Mouse (Mus musculus): ENCODE results near the gene Six3.

The Six3 gene

DNA sequence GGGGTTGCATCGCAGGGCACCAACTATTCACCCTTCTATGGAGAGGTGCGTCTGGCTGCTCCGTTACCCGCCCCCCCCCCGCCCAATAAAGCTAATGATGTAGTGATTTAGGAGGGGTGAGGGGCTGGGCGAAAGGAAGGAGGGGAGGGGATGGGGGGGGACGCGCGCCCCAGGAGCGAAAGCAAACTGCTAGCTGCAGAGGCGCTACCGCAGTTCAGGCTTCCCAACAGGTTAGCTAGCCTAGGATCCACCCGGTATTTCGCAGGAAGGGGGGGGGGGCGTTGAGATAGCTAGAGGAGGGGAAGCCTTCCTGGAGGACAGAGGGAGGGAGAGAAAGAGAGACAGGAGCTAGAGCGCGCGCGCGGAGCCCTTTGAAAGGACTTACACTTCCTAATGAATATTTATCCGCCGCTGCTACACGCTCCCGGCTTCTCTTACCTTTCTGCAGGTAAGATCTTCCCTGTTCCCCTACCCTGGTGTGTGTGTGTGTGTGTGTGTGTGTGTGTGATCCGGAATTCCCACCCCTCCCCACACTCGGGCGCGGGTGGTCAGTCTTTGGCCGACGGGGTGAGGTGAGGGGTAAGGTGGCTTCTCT lies at the start of gene Six3:
Gene Six3 (plus strand): TSS at position 343 of the 595 bp plus-strand sequence.
- DNase-seq (ENCODE audit: low spot score in 2 of 2), result no peak

DNA sequence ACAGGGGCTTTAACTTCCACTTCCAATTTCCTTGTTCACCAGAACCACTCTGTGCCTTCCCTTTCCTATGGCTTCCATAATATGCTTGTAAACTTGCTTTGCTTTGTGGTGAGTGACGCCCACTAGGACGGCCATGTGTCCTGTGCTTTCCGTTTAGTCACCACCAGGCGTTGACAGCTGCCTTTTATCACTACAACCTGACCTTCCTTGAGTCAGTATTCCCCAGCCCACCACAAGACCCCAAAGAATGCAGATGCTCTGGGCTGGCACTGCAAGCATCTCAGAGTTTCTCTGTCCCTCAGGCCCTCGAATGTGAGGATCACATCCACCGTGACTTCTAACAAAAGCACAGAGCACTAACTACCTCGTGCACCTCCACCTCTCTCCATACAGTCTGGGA lies 49.3 kb upstream of the Six3 start:
- DNase-seq (ENCODE audit: low spot score in 2 of 2), result no peak

DNA sequence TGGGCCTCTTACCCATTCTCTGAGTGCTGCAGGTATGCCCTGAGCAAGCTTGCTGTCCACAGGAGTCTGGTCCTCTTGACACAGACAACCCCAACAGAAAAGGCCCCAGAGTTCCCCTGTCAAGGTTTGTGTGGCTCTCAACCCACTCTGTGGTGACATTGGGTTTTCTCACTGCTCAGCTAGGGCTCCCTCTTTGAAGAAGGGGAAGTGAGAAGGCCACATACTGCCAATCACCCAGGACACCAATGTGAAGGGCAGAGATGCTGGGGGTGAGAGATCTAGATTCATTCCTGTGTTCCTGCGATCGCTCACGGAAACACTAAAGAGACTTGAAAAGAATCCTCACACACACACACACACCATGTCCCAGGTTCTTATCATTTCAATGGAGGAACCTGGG lies 39.4 kb upstream of the Six3 start:
- no peak for DNase-seq (ENCODE audit: low spot score in 2 of 2)

DNA sequence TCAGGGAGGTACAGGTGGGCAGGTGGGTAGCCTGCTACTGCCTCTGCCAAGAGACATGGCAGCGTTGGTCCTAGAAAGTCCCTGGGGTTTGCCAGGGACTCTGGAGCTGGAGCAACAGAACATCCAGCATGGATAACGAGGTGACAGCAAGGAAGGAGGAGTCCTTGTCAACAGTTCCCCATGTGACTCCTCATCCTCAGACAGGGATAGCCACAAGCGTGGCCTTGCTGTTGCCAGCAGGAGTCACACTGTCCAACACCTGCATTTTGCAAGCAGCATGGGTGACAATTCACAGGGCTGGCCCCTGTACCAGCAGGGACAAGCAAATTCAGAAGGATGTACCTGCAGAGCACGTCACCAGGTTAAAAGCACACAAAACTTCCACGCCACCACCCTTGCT lies 35.1 kb upstream of the Six3 start:
- DNase-seq (ENCODE audit: low spot score in 2 of 2), result no peak

DNA sequence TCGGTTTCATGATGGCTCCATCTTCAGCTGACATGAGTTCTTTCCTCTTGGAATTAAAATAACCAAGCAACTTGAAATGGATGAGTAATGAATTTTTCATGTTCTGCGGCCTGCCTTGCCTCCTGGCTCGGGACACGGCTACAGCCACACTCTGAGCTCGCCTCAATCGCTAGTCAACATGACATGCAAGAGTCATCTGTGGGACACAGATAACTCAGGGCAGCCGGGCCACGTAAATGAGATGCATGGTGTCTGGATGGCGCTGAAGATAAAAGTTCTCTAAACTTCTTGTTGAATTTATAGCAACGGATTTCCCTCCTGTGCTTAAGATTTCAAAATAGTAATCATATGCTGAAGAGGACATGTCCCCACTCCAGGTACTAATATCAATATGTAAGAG lies 34.1 kb upstream of the Six3 start:
- no peak for DNase-seq (ENCODE audit: low spot score in 2 of 2)

DNA sequence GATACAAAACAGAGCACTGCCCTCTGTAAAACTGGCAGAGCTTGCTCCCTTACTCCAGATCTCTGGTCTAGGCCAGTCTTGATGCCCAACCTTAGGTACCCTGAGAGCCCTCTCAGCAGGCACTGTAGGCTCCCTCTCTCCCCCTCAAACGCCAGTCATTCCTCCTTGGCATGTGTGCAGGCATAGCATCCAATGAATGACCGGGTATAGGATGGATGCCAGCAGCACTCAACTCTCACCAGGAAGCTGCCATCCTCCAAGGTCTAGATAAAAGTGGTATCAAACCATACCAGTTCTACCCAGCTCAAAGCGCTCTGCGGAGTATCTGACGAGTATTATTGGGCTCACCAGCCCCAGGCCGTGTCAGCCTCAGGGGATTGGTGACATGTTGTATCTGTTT lies 33.2 kb upstream of the Six3 start:
- DNase-seq (ENCODE audit: low spot score in 2 of 2), result no peak

DNA sequence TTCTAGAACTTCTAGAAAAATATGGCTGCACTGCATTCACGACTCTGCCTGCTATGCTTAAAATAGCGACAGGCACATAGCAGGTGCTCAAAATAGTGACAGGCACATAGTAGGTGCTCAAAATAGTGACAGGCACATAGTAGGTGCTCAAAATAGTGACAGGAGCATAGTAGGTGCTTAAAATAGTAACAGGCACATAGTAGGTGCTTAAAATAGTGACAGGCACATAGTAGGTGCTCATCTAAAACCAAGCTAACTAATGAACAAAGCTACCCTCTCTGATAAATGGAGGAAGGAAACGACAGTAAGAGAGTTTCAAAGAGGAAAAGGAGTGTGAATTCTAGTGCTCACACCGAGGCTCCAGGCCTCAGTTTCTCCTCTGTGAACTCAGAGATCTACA lies 29.2 kb upstream of the Six3 start:
- DNase-seq (ENCODE audit: low spot score in 2 of 2), result no peak

DNA sequence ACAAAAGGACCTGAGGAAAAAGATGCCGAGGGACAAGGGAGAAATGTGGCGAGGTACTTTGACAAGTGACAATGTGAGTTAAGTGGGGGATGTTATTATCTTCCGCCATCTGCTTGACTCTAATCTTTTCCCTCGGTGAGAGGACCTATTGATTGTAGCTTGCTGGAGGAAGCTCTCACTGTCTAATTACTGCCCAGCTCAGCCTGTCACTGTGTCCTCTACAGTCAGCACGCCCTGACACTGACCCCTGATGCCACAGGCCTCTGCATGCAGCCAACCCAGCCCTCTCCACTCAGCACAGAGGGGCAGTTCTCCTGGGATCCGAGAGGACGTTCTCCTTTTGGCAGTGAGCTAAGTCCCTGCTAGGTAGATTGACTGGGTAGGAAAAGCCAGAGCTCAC lies 28.8 kb upstream of the Six3 start:
- no peak for DNase-seq (ENCODE audit: low spot score in 2 of 2)

DNA sequence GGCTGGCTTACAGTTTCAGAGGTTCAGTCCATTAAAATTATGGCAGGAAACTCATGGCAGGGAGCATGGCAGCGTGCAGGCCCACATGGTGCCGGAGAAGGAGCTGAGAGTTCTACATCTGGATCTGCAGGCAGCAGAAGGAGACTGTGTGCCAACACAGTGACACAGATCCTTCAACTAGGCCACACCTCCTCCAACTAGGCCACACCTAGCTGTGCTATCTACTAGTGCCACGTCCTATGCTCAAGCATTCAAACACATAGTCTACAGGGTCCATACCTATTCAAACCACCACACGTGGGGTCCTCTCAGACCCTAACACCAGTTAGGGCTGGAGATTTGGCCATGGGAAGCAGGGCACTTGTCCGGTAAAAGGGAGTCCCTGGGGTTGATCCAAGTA lies 27.6 kb upstream of the Six3 start:
- DNase-seq (ENCODE audit: low spot score in 2 of 2), result no peak

DNA sequence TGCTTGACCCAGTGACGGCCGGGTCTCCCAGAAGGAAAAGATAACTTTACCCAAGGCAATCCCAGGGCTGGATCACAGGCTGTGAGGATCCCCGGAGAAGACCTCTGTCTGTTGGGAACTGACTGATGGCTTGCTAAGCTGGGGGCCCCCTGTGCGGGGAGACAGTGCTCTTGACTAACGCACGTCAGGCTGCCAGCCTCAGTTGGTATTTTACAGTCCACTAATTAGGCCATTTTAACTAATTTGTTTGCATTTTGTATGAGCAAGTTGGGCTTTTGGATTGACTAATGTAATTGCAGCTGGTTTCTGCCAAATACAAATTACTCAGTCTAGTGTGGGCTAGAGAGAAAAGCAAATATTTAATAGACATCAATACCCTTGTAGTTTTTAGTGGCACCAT lies 21.4 kb upstream of the Six3 start:
- DNase-seq (ENCODE audit: low spot score in 2 of 2), result no peak

DNA sequence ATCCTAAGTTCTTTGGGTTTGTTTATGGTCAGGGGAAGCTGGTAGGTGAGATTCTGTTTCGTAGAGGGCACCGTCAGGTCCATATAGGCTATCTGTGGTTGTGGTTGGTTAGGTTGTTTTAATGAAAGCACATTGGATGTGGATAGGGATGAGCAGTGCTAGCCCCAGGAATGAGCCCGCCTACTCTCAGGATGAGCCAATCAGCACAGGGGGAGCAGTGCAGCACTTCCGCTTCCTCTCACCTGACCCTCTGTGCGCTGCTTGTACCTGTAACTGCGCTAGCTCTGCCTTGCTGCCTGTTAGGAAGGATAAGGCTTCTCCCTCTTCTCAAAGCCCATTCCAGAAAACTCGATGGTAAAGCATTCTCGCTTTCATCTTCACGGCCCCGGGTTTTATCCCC lies 17.6 kb upstream of the Six3 start:
- no peak for DNase-seq (ENCODE audit: low spot score in 2 of 2)

DNA sequence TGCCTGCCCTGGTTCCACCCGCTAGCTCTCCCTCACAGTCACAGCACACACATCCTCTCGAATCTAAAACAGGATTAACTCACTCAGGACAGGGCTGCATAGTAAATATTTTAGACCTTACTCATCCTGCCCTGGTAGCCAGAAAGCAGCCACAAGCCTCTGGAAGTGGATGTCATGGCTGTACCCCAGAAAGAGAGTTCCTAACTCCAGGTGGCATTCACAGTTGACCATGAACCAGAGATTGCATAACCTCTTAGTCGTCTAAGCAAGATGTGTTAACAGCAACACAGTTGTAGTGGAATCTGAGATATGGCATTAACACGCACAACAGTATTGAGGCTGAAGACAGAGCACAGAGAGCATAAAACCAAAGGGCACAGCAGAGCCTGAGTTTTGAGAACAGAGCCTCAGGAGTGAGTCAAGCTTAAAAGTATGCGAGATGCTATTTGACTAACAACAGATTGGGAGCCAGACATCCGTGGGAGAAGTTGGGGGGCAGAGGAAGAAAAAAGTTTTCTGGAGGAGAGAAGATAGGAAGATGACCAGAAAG lies 17.0 kb upstream of the Six3 start:
- no peak for DNase-seq (ENCODE audit: low spot score in 2 of 2)

DNA sequence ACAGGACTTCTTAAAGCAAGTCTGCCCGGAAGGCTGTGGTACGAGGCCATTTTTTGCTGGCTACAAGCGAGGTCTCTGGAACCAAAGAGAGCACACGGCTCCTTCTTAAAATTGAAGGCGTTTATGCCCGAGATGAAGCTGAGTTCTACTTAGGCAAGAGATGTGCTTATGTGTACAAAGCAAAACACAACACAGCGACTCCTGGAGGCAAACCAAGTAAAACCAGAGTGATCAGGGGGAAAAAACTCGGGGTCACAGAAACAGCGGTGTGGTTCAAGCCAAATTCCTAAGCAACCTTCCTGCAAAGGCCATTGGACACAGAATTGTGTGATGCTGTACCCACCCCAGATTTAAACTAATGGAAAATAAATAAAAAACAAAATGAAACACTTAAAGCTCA lies 13.9 kb upstream of the Six3 start:
- no peak for DNase-seq (ENCODE audit: low spot score in 2 of 2)

DNA sequence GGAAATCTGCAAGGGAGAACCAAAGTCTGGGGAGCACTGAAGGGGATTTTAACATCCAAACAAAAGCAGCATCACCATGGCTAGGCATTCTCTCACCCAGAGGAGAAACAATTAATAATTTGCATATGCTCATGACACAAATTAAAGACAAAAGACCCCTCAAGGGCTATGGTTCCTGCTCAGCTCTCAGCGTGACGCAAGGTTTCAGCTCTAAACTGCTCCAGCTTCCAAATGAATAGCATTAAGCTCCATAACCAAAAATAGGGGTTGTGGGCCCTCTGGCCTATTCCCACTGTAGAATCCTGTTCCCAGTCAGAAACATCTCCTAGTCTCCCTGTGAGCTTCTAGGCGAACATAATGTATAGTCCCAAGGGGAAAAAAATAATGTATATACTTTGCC lies 6.9 kb upstream of the Six3 start:
- DNase-seq (ENCODE audit: low spot score in 2 of 2), result no peak

DNA sequence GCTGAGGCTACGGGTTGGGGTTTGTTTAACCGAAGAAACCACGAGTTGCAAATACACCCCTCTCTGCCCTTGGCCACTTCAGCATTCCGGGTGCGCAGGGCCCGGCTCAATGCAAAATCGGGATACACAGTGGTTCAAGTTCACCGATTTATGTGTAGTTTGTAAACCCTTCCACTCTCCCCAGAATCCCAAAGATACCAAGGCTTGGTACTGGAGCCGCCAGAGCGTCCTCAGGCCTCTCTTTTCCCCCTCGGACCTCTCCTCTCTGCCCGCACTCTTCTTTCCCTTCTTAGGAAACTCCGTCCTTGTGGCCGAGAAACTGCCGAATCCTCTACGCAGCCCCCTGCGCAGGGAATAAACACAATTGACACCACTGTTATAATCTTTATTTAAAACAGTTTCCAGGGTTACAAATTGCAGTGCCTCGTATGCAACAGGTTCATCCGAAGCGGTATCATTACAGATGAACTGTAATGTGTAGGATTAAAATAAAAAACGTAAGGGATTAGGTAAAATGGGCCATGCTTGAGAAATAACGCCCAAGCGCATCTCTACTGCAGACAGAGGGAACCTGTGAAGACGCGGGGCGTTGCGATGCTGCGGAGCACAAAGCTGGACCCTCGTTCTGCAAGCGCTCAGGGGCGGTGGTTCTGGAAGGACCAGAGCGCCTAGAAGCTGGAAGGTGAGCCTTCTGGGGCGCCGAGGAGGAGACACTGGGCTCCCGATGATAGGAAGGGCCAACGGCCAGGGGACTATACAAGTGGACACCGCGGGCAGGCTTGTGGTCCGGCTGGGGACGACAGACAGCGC lies 5.6 kb upstream of the Six3 start:
- DNase-seq (ENCODE audit: low spot score in 2 of 2), result no peak

DNA sequence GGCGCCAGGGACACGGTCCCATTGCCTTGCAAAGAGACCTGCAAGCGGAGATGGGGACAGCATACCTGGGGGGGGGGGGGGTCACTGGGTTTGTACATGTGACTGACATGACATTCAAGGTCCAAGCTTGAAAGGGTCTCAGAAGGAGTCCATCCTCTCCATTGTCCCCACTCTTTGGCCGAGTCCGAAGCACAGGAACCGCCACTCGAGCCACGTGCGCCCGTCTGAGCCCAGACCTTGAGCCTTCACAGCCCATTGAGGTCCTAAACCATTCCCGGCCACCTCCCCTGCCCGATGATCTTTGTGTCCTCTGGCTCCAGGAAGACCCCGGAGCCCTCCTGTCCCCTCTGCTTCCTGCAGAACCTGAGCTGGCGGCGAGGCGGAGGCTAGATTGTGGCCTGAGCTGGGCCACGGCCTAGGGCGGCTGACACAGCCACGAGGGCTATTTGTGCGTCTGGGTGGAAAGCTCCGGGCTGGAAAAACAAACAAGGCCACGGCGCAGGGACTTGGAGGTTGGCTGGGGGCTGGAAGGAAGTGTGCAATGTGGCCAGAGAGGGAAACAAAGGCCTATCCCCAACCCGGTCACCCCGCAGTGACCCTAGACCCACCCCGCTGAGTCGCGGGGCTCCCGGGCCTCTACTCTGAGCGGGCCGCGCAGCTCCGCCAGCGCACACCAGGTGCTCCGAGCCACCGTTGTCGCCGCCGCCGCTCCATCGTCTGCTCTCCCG lies 4.9 kb upstream of the Six3 start:
- DNase-seq (ENCODE audit: low spot score in 2 of 2), result no peak

DNA sequence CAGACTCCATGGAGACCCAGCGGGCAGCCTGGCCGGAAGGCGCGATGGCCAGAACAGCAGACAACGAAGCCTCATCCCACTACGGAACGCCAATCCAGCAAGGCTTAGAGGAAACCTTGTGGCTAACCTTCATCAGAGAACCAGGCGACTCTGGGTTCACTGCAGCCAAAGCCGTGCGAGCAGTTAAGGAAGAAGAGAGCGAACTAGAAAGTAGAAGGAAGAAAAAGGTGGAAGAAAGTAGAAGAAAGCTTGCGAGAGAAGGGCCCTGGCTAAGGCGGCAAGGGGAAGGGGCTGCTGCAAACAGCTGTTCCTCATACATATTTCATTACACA lies 4.3 kb upstream of the Six3 start:
- no peak for DNase-seq (ENCODE audit: low spot score in 2 of 2)

DNA sequence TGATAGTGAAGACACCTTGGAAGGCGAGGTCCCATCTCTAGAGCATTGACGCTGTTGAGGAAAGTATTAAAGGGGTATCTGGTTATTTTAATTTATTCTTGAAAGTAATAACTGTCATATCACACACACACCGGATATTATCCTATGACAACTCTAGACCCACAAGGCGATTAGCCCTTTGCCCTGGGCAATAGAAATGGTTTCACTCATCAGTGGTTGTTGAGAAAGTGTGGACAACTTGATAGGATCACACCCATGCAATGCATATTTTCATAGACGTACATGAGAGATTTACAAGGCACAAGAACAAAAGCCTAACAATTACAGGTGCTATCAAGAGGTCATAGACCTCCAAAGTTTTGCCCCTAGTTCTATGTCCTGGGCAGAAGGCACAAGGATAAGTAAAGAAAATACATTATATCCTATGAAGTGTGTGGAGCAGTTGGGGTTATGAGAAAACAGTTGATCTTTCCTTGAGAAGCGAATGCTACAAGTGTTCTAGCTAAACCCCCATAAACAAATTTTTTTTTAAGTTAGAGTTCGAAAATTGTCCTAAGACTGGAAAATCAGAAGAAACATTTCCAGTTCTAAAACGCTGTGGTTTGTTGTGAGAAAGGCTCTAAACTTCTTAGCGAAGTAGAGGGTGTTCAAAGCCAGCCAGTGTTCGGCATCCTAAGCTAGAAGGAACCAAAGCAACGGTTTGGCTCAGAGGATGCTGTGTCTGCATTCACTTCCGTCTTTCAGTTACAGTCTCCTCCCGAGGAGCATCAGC lies 3.6 kb upstream of the Six3 start:
- no peak for DNase-seq (ENCODE audit: low spot score in 2 of 2)

DNA sequence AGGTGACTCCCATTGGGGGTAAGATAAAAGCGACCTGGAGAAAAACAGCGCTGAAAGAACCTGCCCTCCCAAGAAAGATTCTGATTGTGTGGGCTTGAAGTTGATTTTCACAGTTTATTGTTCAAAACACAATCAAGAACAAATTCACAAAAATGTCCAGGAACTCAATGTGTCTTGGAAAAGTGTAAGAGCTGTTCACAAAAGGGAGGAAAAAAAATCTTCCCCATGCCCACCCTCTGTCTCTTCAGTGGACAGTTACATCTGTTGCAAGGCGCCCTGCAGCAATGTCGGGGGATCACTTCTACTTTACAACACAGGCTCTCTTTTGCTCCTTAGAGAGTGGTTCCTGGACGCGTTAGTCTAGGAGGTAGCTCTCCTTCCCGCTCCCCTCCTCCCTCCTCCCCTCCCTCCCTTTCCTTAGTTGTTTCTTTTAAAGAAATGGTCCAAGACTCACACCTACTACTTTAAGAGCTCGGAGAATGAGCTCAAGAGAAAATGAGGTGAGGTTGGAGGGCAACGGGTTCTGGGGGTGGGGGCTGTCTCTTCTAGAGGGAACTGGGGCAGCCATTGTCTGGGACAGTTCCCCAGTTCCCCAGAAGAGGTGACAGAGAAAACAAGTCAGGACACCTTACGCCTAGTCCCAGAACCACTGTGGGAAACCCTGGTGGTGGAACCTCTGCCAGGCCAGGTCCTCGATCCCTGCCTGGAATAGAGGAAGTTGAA lies 2.9 kb upstream of the Six3 start:
- DNase-seq (ENCODE audit: low spot score in 2 of 2), result no peak

DNA sequence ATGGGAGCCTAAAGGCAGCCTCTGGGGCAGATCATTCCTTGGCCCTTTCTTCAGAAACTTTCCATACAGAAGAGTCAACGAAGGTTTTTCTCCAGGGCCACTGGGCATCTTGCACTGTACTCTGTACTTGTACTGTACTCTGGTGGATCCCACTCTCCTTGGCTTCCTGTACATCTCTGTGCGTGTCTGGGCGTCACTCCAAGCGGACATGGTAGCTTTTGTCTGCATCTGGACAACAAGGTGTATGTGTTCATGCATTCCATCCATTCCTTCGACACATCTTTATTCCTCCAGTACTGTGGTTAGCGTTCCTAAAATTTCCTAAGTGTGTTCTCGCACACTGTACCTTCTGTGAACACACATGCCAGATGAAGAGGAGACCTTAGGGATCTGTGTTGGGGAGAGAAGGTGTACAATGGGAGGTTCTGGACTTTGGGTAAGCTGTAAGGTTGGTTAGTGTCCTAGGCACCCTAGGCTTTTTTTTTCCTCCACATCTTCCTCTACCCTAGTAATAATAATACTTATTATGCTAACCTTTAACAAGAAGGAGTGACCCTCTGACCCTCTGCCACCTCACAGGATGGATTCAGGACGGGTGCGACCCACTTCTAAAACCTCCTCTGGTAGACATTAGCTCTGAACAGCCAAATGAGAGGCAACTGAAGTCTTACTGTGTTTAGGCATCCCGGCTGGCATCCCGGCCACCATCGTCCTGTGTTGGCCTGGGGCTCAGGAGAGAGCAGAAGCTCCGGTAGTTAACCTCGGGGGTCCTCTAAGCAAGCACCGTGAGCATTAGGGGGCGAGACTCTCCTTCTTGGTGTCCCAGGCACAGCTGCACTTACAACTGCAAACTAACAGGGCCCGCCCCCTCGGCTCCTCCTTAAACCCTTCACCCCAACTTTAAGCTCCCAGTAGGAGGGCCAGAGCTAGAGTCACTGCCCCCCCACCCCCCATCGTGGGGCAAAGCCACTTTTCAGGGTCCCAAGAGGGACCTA lies 1.6 kb upstream of the Six3 start:
- DNase-seq (ENCODE audit: low spot score in 2 of 2), result no peak
